Mouse (Mus musculus) liver, adult 2 months (tissue): ENCODE data around the gene Ccl1. TPM values are rescaled to one million over a fixed set of nuclear protein-coding genes. Genes with fewer than 3 reads are reported as not detected.

Source experiments
- DNase-seq: peaks from one replicate; pipeline ENCODE4 v3.0.0-alpha.2; 2011; ENCODE audit warnings: low read depth, low spot score; ENCODE audit errors: extremely low read depth
- H3K27ac ChIP-seq: fragments of 200-500 bp; replicated peaks from 2 replicates; pipeline ENCODE4 v1.5.1; 2012; ENCODE audit warnings: low read depth, mild to moderate bottlenecking, control low read depth, inconsistent platforms, low read length; ENCODE audit not compliant: insufficient read depth
- H3K27me3 ChIP-seq: fragments of 200-500 bp; 2 replicates; pipeline ENCODE4 v1.6.1; 2012; ENCODE audit warnings: mild to moderate bottlenecking, moderate library complexity, low read length, inconsistent platforms; ENCODE audit not compliant: control insufficient read depth, insufficient read depth
- H3K36me3 ChIP-seq: fragments of 200-500 bp; 2 replicates; pipeline ENCODE4 v1.6.1; 2012; ENCODE audit warnings: low read length, inconsistent platforms; ENCODE audit not compliant: control insufficient read depth, insufficient read depth
- H3K4me1 ChIP-seq: fragments of 200-500 bp; 2 replicates; pipeline ENCODE4 v1.6.1; 2011; ENCODE audit warnings: low read length; ENCODE audit not compliant: control insufficient read depth, insufficient read depth
- H3K4me3 ChIP-seq: fragments of 200-500 bp; 2 replicates; pipeline ENCODE4 v1.5.1; 2011; ENCODE audit warnings: low read depth, mild to moderate bottlenecking, control low read depth, low read length, moderate library complexity; ENCODE audit not compliant: insufficient read depth
- H3K79me2 ChIP-seq: fragments of 200-500 bp; 2 replicates; pipeline ENCODE4 v1.6.1; 2012; ENCODE audit warnings: inconsistent platforms, mild to moderate bottlenecking, low read length, moderate library complexity; ENCODE audit not compliant: control insufficient read depth, insufficient read depth
- H3K9ac ChIP-seq: fragments of 200-500 bp; 2 replicates; pipeline ENCODE4 v1.6.1; 2012; ENCODE audit warnings: low read depth, mild to moderate bottlenecking, control low read depth, inconsistent platforms, low read length
- CTCF ChIP-seq: fragments of 200-500 bp; IDR thresholded peaks from 2 replicates; pipeline ENCODE4 v1.5.1; 2011; ENCODE audit warnings: low read depth, low read length, control low read depth
- POLR2A ChIP-seq: fragments of 200-500 bp; IDR thresholded peaks from 2 replicates; pipeline ENCODE4 v1.6.1; 2011; ENCODE audit warnings: low read length, control low read depth; ENCODE audit not compliant: insufficient read depth; ENCODE audit errors: extremely low read depth
- WGBS: fragments of 180-500 bp; shearing (Covaris S2); methylation state at CpG from one replicate; pipeline ENCODE4 v1.1.7; 2018; 5-methylcytosine and 5-hydroxymethylcytosine counted together
- polyA plus RNA-seq: library from polyadenylated mRNA; depleted of rRNA; stranded (reverse); fragments of >200 nt; gene quantifications from 2 replicates; pipeline ENCODE4 v1.2.3, GENCODE M21; 2012
- total RNA-seq: library from RNA; depleted of rRNA; stranded (reverse); fragments of >200 nt; gene quantifications from 2 replicates; pipeline ENCODE4 v1.2.3, GENCODE M21; 2014

Ccl1 gene
- total and polyA plus RNA-seq, 2 experiments: not detected

GRCm38 (mm10) chr11:82310336-82311045, 5.0 kb upstream of the Ccl1 start:
- H3K9ac ChIP-seq: no peak overlapping the region
- WGBS: 39% methylated on average over 12 of the region's 12 CpGs
- H3K36me3 ChIP-seq: no peaks in the 10 kb centered on the region
- no peak overlapping the region for H3K27ac ChIP-seq
- no peak for DNase-seq
- no peaks in the 10 kb centered on the region for H3K4me1 ChIP-seq
- no peaks in the 10 kb centered on the region for H3K79me2 ChIP-seq
- no peak overlapping the region for H3K4me3 ChIP-seq
- TF ChIP-seq CTCF: no peak
- TF ChIP-seq POLR2A: no peak
- no peaks in the 10 kb centered on the region for H3K27me3 ChIP-seq

GRCm38 (mm10) chr11:82297895-82298294, 7.6 kb downstream of the Ccl1 start:
- Histone ChIP-seq H3K4me3 (no peak overlapping the region), H3K4me1 (no peaks in the 10 kb centered on the region), H3K27me3 (no peaks in the 10 kb centered on the region), H3K79me2 (no peaks in the 10 kb centered on the region), H3K9ac (no peak overlapping the region), H3K36me3 (no peaks in the 10 kb centered on the region), H3K27ac (no peak overlapping the region)
- TF ChIP-seq POLR2A: no peak
- TF ChIP-seq CTCF: no peak
- WGBS: 77% methylated on average over 4 of the region's 4 CpGs
- DNase-seq: no peak

- Histone ChIP-seq H3K27me3 (no peaks in the 10 kb centered on the region), H3K36me3 (no peaks in the 10 kb centered on the region), H3K4me3 (no peak overlapping the region), H3K9ac (no peak overlapping the region), H3K27ac (no peak overlapping the region), H3K79me2 (no peaks in the 10 kb centered on the region), H3K4me1 (no peaks in the 10 kb centered on the region)
- no peak for DNase-seq
- no peak for TF ChIP-seq CTCF
- TF ChIP-seq POLR2A: no peak
Measured at GRCm38 (mm10) chr11:82290841-82291240, 14.6 kb downstream of the Ccl1 start.

DNA sequence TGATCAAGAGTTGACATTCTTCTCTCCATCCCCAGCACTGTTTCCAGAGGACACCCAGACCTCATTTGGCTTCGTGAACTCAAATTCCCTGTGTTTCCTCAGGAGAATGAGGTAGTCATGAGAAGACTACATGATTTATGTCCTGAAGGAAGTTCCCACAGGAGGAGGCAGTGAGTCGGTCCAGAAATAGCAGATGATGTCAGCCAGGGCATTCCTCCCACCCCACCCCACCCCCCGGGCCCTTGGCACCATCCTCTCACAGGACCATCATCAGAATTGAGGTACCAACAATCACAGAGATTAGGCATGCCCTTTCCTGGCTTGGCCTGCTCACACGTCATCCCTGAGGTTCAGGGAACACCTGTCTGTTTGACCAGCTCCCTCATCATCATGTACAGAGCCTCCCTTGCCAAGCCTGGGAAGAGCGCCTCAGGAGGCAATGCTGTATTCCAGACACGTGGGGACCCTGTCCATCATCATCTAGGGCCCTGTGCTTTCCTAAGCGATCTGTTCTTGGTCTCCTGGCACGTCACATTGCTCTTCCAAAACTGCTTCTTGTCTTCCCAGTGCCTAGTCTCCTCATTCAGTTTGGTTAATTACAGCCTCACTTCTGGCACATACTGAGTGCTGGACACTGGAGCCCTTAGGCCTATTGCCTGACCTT, 31.2 kb downstream of the Ccl1 start:
- no peak for TF ChIP-seq CTCF
- no peak for TF ChIP-seq POLR2A
- Histone ChIP-seq H3K4me3 (no peak overlapping the region), H3K27ac (no peak overlapping the region), H3K36me3 (no peaks in the 10 kb centered on the region), H3K4me1 (no peaks in the 10 kb centered on the region), H3K27me3 (no peaks in the 10 kb centered on the region), H3K79me2 (no peaks in the 10 kb centered on the region), H3K9ac (no peak overlapping the region)
- no peak for DNase-seq
- 65% methylated on average over 8 of the region's 8 CpGs for WGBS

- TF ChIP-seq CTCF: no peak
- no peak for TF ChIP-seq POLR2A
- 58% methylated on average over 4 of the region's 4 CpGs for WGBS
Measured at GRCm38 (mm10) chr11:82259131-82259530, 46.4 kb downstream of the Ccl1 start.

GRCm38 (mm10) chr11:82255601-82256000, 49.9 kb downstream of the Ccl1 start:
- Histone ChIP-seq H3K27me3 (no peaks in the 10 kb centered on the region), H3K79me2 (no peaks in the 10 kb centered on the region), H3K36me3 (no peaks in the 10 kb centered on the region), H3K27ac (no peak overlapping the region), H3K9ac (no peak overlapping the region), H3K4me1 (no peaks in the 10 kb centered on the region), H3K4me3 (no peak overlapping the region)
- no peak for TF ChIP-seq POLR2A
- peak; percentile 62 for TF ChIP-seq CTCF
- no peak for DNase-seq
- WGBS: 28% methylated on average over 4 of the region's 4 CpGs

More at GRCm38 (mm10) chr11:82259131-82259530, 46.4 kb downstream of the Ccl1 start:
- H3K36me3 ChIP-seq: no peaks in the 10 kb centered on the region
- H3K27ac ChIP-seq: no peak overlapping the region
- no peak overlapping the region for H3K9ac ChIP-seq
- DNase-seq: no peak
- no peaks in the 10 kb centered on the region; the same call in 1 of the 2 replicates for H3K27me3 ChIP-seq
- H3K4me3 ChIP-seq: no peak overlapping the region
- H3K4me1 ChIP-seq: no peaks in the 10 kb centered on the region
- H3K79me2 ChIP-seq: no peaks in the 10 kb centered on the region
